Mouse (Mus musculus): ENCODE measurements around the gene Erc1.

DNA sequence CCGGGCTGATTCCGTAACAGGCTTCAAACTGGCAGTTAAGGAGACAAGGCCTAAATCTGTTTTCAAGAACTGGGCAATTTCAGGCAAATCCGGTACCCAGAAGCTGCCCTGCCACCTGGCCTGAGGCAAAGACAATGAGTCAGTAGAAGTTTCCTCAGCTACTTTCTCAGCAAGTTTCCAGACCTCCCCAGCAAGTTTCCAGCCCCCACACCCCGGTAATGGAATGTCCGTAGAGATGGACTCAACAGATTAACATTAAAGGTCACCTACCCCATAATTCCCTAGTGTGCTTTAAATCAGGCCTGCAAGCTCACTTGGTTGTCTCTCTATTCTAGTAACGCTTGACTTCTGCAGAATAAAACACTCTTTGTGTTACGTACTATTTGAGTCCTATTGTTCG is 13.6 kb upstream of the Erc1 start:
- no peak for TF ChIP-seq POLR2A (IDR thresholded peaks at IDR 0.05; ENCODE audit: insufficient read length, low read depth)
- no peak for TF ChIP-seq CEBPB (IDR thresholded peaks at IDR 0.05; ENCODE audit: insufficient read depth, poor library complexity, severe bottlenecking)
- TF ChIP-seq MYOG (IDR thresholded peaks at IDR 0.05; ENCODE audit: control insufficient read depth in 1 of 3, insufficient read depth in 1 of 3, insufficient read length in 2 of 3, low read depth in 2 of 3): no peak
- TF ChIP-seq MYOD1 (IDR thresholded peaks at IDR 0.05; ENCODE audit: control insufficient read depth in 1 of 3, insufficient read length in 2 of 3, low read depth in 2 of 3): no peak
